Mouse (Mus musculus) lung, postnatal 0 days (tissue): ENCODE measurements around the gene Acp7. TPM values are rescaled to one million over a fixed set of nuclear protein-coding genes. Genes with fewer than 3 reads are reported as not detected.

Experiments used
- ATAC-seq: fragments of 200-750 bp; cut with Nextera tagmentation; 2 replicates; pipeline ENCODE4 v1.8.0; 2017; ENCODE audit warnings: moderate library complexity
- DNase-seq: peaks from one replicate; pipeline ENCODE4 v3.0.0-alpha.2; 2016; ENCODE audit warnings: low spot score
- H3K27ac ChIP-seq: fragments of 300-500 bp; sonication (generic); 2 replicates; pipeline ENCODE4 v1.5.1; 2014; ENCODE audit warnings: antibody characterized with exemption, mild to moderate bottlenecking, low read length, mixed read lengths
- H3K27me3 ChIP-seq: fragments of 300-500 bp; sonication (generic); replicated peaks from 2 replicates; pipeline ENCODE4 v1.6.1; 2014; ENCODE audit warnings: low read length, mixed read lengths; ENCODE audit not compliant: insufficient read depth
- H3K36me3 ChIP-seq: fragments of 300-500 bp; sonication (generic); 2 replicates; pipeline ENCODE4 v1.6.1; 2014; ENCODE audit warnings: low read length, mixed read lengths; ENCODE audit not compliant: insufficient read depth
- H3K4me1 ChIP-seq: fragments of 300-500 bp; sonication (generic); 2 replicates; pipeline ENCODE4 v1.6.1; 2014; ENCODE audit warnings: antibody characterized with exemption, low read depth, low read length, mixed read lengths; ENCODE audit not compliant: insufficient read depth
- H3K4me2 ChIP-seq: fragments of 300-500 bp; sonication (generic); replicated peaks from 2 replicates; pipeline ENCODE4 v1.6.1; 2014; ENCODE audit warnings: low read depth, mild to moderate bottlenecking, low read length, moderate library complexity, mixed read lengths
- H3K4me3 ChIP-seq: fragments of 300-500 bp; sonication (generic); 2 replicates; pipeline ENCODE4 v1.5.1; 2014; ENCODE audit warnings: low read depth, low read length
- H3K9ac ChIP-seq: fragments of 300-500 bp; sonication (generic); replicated peaks from 2 replicates; pipeline ENCODE4 v1.6.1; 2014; ENCODE audit warnings: low read depth, mild to moderate bottlenecking
- H3K9me3 ChIP-seq: fragments of 300-500 bp; sonication (generic); 2 replicates; pipeline ENCODE4 v1.6.1; 2016; ENCODE audit warnings: low read length, mixed read lengths
- CTCF ChIP-seq: IDR thresholded peaks from 2 replicates; pipeline ENCODE4 v1.5.1; 2016; ENCODE audit warnings: antibody characterized with exemption, mild to moderate bottlenecking
- EP300 ChIP-seq: IDR thresholded peaks from 2 replicates; pipeline ENCODE4 v1.6.1; 2016; ENCODE audit warnings: antibody characterized with exemption, mild to moderate bottlenecking, control low read depth
- WGBS: fragments of 180-500 bp; shearing (Covaris S2); extraction: QIAGEN DNeasy Blood & Tissue Kit; methylation state at CpG from one replicate; pipeline ENCODE4 v1.1.7; 2014; 5-methylcytosine and 5-hydroxymethylcytosine counted together
- polyA plus RNA-seq: library from polyadenylated mRNA; unstranded; fragments of >200 nt; fragmentation: Nextera tagmentation; extraction: Ambion mirVana; gene quantifications from 2 replicates; pipeline ENCODE4 v1.2.1, GENCODE M21; 2015

Gene Acp7
- polyA plus RNA-seq, 1 experiment from 2014 or later = not detected

DNA sequence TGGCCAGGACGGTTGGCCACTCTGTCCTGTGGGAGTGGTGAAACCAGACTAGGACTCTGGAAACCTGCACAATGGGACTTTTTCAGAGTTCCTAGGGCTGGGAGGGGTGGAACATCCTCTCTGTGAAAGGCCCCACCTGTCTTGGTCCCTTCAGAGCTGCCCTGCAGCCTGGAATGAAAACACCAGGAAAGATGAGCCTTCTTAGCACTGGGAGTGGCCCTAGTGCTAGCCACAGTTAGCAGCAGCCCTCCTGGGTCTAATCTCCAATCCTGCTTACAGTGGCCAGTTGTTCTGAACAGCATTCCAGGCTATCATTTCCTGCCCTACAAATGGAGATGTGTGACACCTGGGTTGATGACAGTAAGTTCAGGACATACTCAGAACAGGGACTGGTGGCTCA is 39.3 kb downstream of the Acp7 start:
- no peak overlapping the region for H3K27ac ChIP-seq
- 0 out of 2 replicates have a peak, but pooled peaks cover 3% of the 10 kb centered on the region for H3K36me3 ChIP-seq
- TF ChIP-seq EP300 = no peak
- no peak for TF ChIP-seq CTCF
- peaks cover 43% of the 10 kb centered on the region for H3K4me1 ChIP-seq
- ATAC-seq (no peak), DNase-seq (no peak)
- 36% methylated on average over 1 of the region's 1 CpGs for WGBS
- H3K27me3 ChIP-seq = no peaks in the 10 kb centered on the region
- H3K4me2 ChIP-seq = no peak overlapping the region
- H3K9me3 ChIP-seq = no peaks in the 10 kb centered on the region
- H3K9ac ChIP-seq = no peak overlapping the region
- no peak overlapping the region for H3K4me3 ChIP-seq

DNA sequence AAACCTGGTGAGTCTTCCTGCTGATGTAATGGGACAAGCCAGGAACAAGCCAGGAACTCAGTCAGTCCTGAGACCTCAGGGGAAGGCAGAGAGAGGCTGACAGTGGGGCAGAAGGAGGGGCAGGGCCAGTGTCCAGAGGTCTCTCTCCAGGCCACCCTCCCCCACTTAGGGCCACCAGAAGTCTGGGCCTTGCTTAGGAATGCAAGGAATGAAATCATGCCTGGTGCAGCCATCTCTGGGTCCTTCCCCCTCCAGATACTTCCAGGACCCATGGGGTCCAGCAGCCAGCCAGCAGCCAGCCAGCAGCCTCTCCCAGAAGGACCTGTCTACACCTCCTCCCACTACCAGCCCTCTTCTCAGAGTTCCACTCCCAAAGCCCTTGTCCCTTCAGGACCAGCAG is 43.5 kb downstream of the Acp7 start:
- H3K27me3 ChIP-seq = no peaks in the 10 kb centered on the region
- H3K4me1 ChIP-seq = peaks cover 52% of the 10 kb centered on the region
- H3K4me2 ChIP-seq = no peak overlapping the region
- ATAC-seq (peak; percentile 50), DNase-seq (peak; percentile 48)
- no peak overlapping the region for H3K9ac ChIP-seq
- H3K27ac ChIP-seq = peak overlapping the region; percentile 85
- TF ChIP-seq CTCF (no peak), EP300 (no peak)
- H3K9me3 ChIP-seq = no peaks in the 10 kb centered on the region
- H3K36me3 ChIP-seq = 0 out of 2 replicates have a peak, but pooled peaks cover 8% of the 10 kb centered on the region
- no peak overlapping the region for H3K4me3 ChIP-seq

DNA sequence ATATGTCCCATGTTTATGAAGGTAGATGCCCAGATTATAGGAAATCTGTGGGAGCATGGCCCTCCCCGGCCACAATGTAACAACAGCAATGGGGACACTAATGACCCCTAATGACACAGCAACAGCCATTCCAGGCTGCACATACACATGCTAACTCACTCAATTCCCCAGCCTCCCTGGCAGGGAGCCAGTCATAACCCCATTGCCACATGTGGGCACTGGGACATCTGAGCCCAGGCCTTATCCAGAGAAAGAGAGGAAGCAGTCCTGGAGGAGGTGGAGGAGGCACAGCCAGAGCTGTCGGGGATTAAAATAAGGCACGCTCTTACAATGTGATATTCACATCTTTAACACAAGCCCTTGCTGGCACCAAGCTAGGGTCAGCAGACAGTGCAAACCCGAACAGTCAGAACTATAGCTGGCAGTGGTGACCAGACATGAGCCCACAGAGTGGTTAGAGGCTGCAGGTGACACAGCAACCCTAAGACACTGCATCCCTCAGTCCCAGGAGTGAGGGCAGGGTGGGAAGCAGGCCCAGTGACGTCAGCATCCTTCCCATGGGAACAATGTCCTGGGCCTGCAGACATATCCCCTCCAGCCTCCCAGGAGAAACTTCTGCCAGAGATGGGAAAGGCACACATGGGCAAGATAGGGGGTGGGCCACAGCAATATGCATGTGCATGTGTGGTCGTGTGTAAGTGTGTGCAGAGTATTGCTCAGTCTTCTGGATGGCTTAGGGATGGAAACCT is 44.3 kb downstream of the Acp7 start:
- TF ChIP-seq CTCF = no peak; the same call in 1 of the 2 replicates
- TF ChIP-seq EP300 = 0 out of 2 replicates have a peak, but pooled peaks have one; percentile 13
- H3K27ac ChIP-seq = peak overlapping the region; percentile 85
- H3K36me3 ChIP-seq = 0 out of 2 replicates have a peak, but pooled peaks cover 8% of the 10 kb centered on the region
- H3K27me3 ChIP-seq = no peaks in the 10 kb centered on the region
- DNase-seq = peak; percentile 59
- no peaks in the 10 kb centered on the region for H3K9me3 ChIP-seq
- no peak overlapping the region for H3K4me3 ChIP-seq
- H3K4me1 ChIP-seq = peaks cover 49% of the 10 kb centered on the region
- H3K9ac ChIP-seq = no peak overlapping the region
- WGBS = 39% methylated on average over 6 of the region's 6 CpGs
- peak; percentile 63 for ATAC-seq
- no peak overlapping the region for H3K4me2 ChIP-seq

DNA sequence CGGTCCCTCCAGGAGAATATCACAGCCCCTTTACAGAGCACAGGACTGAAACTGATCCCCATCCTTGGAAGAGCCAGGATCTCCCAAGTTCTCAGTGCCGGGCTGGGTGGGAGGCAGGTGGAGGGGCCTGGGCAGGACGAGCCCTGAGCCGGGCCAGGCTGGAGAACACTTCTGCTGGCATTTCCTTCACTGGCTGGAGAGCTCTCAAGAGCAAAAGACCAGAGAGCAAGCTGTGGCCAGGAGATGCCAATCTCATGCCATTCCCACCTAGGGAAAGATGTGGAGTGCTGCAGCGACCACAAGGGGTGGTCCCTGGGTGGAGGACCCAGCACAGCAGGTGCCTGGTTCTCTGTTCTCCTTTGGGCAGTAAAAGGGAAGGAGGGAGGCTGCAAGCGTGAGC is 46.1 kb downstream of the Acp7 start:
- 41% methylated on average over 6 of the region's 6 CpGs for WGBS
- peaks cover 49% of the 10 kb centered on the region for H3K4me1 ChIP-seq

DNA sequence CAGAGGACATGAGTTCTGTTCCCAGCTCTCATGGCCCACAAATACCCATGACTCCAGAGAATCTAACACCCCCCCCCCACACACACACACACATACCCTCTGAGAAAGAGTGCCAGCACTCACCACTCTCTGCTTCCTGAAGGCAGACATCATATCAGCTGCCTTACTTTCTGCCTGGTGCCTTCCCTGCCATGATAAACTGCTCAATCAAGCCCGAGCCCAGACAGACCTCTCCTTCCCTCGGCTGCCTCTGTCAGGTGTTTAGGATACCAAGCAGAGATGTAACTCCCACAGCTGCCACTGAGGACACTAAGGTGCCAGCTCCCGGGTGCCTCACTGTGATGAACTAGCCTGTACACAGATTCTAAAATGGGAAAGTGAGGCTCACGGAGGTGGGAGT is 46.7 kb downstream of the Acp7 start:
- Histone ChIP-seq H3K9ac (no peak overlapping the region), H3K9me3 (no peaks in the 10 kb centered on the region), H3K4me2 (no peak overlapping the region), H3K27me3 (no peaks in the 10 kb centered on the region), H3K4me1 (peaks cover 50% of the 10 kb centered on the region), H3K36me3 (0 out of 2 replicates have a peak, but pooled peaks cover 8% of the 10 kb centered on the region), H3K4me3 (no peak overlapping the region), H3K27ac (peak overlapping the region; percentile 85)
- WGBS = 48% methylated on average over 4 of the region's 4 CpGs
- no peak for DNase-seq
- TF ChIP-seq EP300 (no peak), CTCF (no peak)
- no peak for ATAC-seq

More for the DNA sequence above, 46.1 kb downstream of the Acp7 start:
- DNase-seq (peak; percentile 60), ATAC-seq (peak; percentile 27; the same call in 1 of the 2 replicates)
- 0 out of 2 replicates have a peak, but pooled peaks cover 8% of the 10 kb centered on the region for H3K36me3 ChIP-seq
- peak overlapping the region; percentile 85 for H3K27ac ChIP-seq
- H3K9ac ChIP-seq = no peak overlapping the region
- no peaks in the 10 kb centered on the region for H3K9me3 ChIP-seq
- H3K27me3 ChIP-seq = no peaks in the 10 kb centered on the region
- TF ChIP-seq EP300 = no peak
- peak; percentile 34; the same call in 1 of the 2 replicates for TF ChIP-seq CTCF
- no peak overlapping the region for H3K4me2 ChIP-seq
- no peak overlapping the region for H3K4me3 ChIP-seq

DNA sequence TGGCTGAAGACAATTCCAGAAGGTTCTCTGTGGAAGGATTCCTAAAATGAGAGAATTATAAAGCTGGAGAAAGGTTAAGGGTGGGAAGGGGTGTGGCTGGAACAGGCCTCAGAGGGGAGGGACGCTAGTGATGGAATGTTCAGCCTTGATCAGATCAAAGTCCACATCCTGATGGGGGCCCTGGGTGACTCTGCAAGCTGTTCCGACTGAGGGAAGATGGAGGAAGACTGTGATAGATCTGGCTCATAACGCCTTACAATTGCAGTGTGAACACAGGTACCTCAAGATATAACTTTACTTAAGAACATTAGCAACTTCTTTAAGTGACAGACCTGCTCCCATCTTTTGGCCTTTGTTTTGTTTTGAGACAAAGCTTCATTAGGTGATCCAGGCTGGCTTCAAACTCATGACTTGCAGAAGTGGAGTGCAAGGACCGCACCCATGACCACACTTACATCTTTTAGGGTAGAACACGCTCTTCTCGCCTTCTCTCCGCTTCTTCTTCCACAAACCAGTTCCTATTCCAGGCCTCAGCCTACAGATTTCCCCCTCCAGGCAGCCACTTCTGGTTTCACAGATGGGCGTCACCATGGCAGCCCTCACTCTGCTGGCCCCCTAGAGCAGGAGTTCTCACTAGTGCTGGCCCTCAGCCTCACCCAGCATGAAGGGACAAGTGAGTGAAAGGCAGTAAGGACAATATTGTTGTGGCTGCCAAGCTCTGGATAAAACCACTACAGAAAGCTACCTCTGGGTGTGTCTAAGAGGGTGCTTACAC is 47.4 kb downstream of the Acp7 start:
- 52% methylated on average over 8 of the region's 8 CpGs for WGBS
- peak; percentile 74 for DNase-seq
- Histone ChIP-seq H3K9me3 (no peaks in the 10 kb centered on the region), H3K4me1 (peaks cover 50% of the 10 kb centered on the region), H3K9ac (no peak overlapping the region), H3K36me3 (0 out of 2 replicates have a peak, but pooled peaks cover 8% of the 10 kb centered on the region), H3K27ac (peak overlapping the region; percentile 85), H3K27me3 (no peaks in the 10 kb centered on the region), H3K4me2 (no peak overlapping the region), H3K4me3 (no peak overlapping the region)
- ATAC-seq = peak; percentile 69
- TF ChIP-seq CTCF = no peak
